Mouse (Mus musculus) frontal cortex, adult (tissue): ENCODE results near the gene Actr5.
A peak's percentile ranks its signal among the peaks of the same experiment; 100 is the strongest.

Source experiments
- ATAC-seq: cut with Nextera tagmentation; 2 replicates; pipeline ENCODE4 v1.9.2; 2017; ENCODE audit warnings: mild to moderate bottlenecking, moderate library complexity, mixed read lengths; ENCODE audit not compliant: low TSS enrichment

The Actr5 gene

GRCm38 (mm10) chr2:158613541-158614417 lies 10.9 kb upstream of the Actr5 start:
- peak; percentile 20; the same call in 1 of the 2 replicates for ATAC-seq

- ATAC-seq: no peak
These were observed 10.2 kb upstream of the Actr5 start for GRCm38 (mm10) chr2:158614418-158614955.

- no peak for ATAC-seq
These were observed 9.5 kb upstream of the Actr5 start for GRCm38 (mm10) chr2:158615161-158615680.

- ATAC-seq: no peak
These were observed 9.0 kb upstream of the Actr5 start for GRCm38 (mm10) chr2:158615702-158616101.

GRCm38 (mm10) chr2:158616296-158616695 lies 8.4 kb upstream of the Actr5 start:
- ATAC-seq: peak; percentile 62; the same call in 1 of the 2 replicates

GRCm38 (mm10) chr2:158616790-158617189 lies 7.9 kb upstream of the Actr5 start:
- ATAC-seq: no peak

GRCm38 (mm10) chr2:158625231-158625630 lies 543 bp downstream of the Actr5 start:
- peak; percentile 48 for ATAC-seq

- no peak for ATAC-seq
These were observed 1.0 kb downstream of the Actr5 start for GRCm38 (mm10) chr2:158625697-158626096.

GRCm38 (mm10) chr2:158628858-158629257 lies 4.2 kb downstream of the Actr5 start:
- peak; percentile 47; the same call in 1 of the 2 replicates for ATAC-seq

- ATAC-seq: no peak; the same call in 1 of the 2 replicates
These were observed 4.7 kb downstream of the Actr5 start for GRCm38 (mm10) chr2:158629414-158629813.

- ATAC-seq: no peak
These were observed 7.2 kb downstream of the Actr5 start for GRCm38 (mm10) chr2:158631873-158632272.

GRCm38 (mm10) chr2:158641869-158642268 lies 17.2 kb downstream of the Actr5 start:
- ATAC-seq: peak; percentile 53

- peak; percentile 51 for ATAC-seq
These were observed 17.9 kb downstream of the Actr5 start for GRCm38 (mm10) chr2:158642587-158642986.

GRCm38 (mm10) chr2:158643791-158644190 lies 19.1 kb downstream of the Actr5 start:
- peak; percentile 29 for ATAC-seq

GRCm38 (mm10) chr2:158651159-158651908 lies 26.6 kb downstream of the Actr5 start:
- no peak for ATAC-seq

GRCm38 (mm10) chr2:158652985-158653384 lies 28.3 kb downstream of the Actr5 start:
- ATAC-seq: peak; percentile 82

- peak; percentile 51 for ATAC-seq
These were observed 30.0 kb downstream of the Actr5 start for GRCm38 (mm10) chr2:158654717-158655116.

GRCm38 (mm10) chr2:158655806-158656205 lies 31.1 kb downstream of the Actr5 start:
- no peak for ATAC-seq

- no peak for ATAC-seq
These were observed 34.1 kb downstream of the Actr5 start for GRCm38 (mm10) chr2:158658822-158659221.

- no peak for ATAC-seq
These were observed 34.7 kb downstream of the Actr5 start for GRCm38 (mm10) chr2:158659346-158659745.

- no peak for ATAC-seq
These were observed 40.4 kb downstream of the Actr5 start, which contains the start of gene Ppp1r16b for GRCm38 (mm10) chr2:158665098-158665497. Ppp1r16b (plus strand) TSS chr2:158665398.
